ENCODE assay signal across 9 mouse cellular contexts in genomic region chr9:122128686-122129085, GRCm38 (mm10). TPM values are rescaled to one million over a fixed set of nuclear protein-coding genes. Genes with fewer than 3 reads are reported as not detected.
DNase-seq lines count a peak whose midpoint lies in the region; ATAC-seq lines count a peak whose summit lies in the region.
"Had no signal": no experiment of that assay in that cellular context is flagged by ENCODE, and none has a peak within 500 bp of the region (broad histone marks: within the 10 kb centered on the region; RNA-seq: fewer than 3 reads in every experiment).

No protein-coding gene starts in this region.

- peak; percentile 90 for ATAC-seq in common myeloid progenitor, adult 5-6 weeks (replicated peaks; ENCODE audit: low read depth, poor library complexity, severe bottlenecking)
- ATAC-seq: forebrain, embryonic 14.5 days had no signal

- DNase-seq in lung, postnatal 36 days: peak; percentile 65
- no peak for DNase-seq in lung, postnatal 10 days
- DNase-seq in spleen, adult 12 weeks (ENCODE audit: low spot score): peak; percentile 7
- DNase-seq in embryo, embryonic 10 days (ENCODE audit: low spot score): no peak
- no peak for DNase-seq in ovary, postnatal 14 days (ENCODE audit: low spot score)
- DNase-seq in embryo, embryonic 9.5 days (ENCODE audit: extremely low spot score): no peak
- DNase-seq: kidney, adult 8-10 months had no signal

RNA-seq across cellular contexts. Expression of gene Snrk, which starts 11.6 kb away (rescaled TPM):
- 12.9 and 37.7 TPM in 2 replicates for total RNA-seq in common myeloid progenitor, adult 5-6 weeks (2017)

Comparison
In these comparisons a context has a peak if more than half of its experiments do, and no peak if none do; other contexts are left out.
1. DNase-seq: peak in lung, postnatal 36 days (single experiment) and spleen, adult 12 weeks (single experiment); none in lung, postnatal 10 days (single experiment), embryo, embryonic 10 days (single experiment), ovary, postnatal 14 days (single experiment) and embryo, embryonic 9.5 days (single experiment).